Mouse (Mus musculus): Measurements from ENCODE around the gene Ccdc69. TPM values are rescaled to one million over a fixed set of nuclear protein-coding genes. Genes with fewer than 3 reads are reported as not detected.

Gene Ccdc69
- polyA plus RNA-seq, 1 experiment from 2014 or later: 0.41 TPM

DNA sequence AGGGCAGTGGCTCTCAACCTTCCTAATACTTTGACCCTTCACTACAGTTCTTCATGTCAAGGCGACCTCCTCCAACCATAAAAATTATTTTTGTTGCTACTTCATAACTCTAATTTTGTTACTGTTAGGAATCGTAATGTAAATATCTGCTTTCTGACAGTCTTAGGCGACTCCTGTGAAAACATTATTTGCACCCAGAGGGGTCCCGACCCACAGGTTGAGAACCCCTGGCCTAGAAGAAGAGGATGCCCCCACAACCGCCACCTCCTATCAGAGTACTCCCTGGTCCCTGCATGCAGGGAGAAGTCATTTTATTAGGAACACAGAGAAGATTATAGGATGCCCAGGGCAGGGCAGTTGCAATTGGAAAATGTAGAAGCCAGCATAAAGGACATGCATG, 6.6 kb downstream of the Ccdc69 start:
- H3K4me2 ChIP-seq: no peak overlapping the region
- H3K36me3 ChIP-seq (ENCODE audit: control insufficient read depth, insufficient read depth, low read length): no peaks in the 10 kb centered on the region
- WGBS: 83% methylated on average over 5 of the region's 5 CpGs
- no peaks in the 10 kb centered on the region for H3K9me3 ChIP-seq (ENCODE audit: control insufficient read depth, low read length)
- H3K27me3 ChIP-seq (ENCODE audit: control insufficient read depth, insufficient read depth, low read length): no peaks in the 10 kb centered on the region
- no peak overlapping the region for H3K4me3 ChIP-seq (ENCODE audit: low read depth, low read length)
- no peak overlapping the region for H3K9ac ChIP-seq (ENCODE audit: low read length)
- no peak for DNase-seq (ENCODE audit: low spot score, missing footprints)
- ATAC-seq (ENCODE audit: low FRiP score): no peak
- no peaks in the 10 kb centered on the region for H3K4me1 ChIP-seq (ENCODE audit: control insufficient read depth, insufficient read depth, low read length)
- H3K27ac ChIP-seq (ENCODE audit: low read depth, low read length): no peak overlapping the region

GRCm38 (mm10) chr11:55069023-55069422, 8.9 kb downstream of the Ccdc69 start:
- Histone ChIP-seq H3K36me3 (ENCODE audit: control insufficient read depth, insufficient read depth, low read length) (no peaks in the 10 kb centered on the region), H3K9me3 (ENCODE audit: control insufficient read depth, low read length) (no peaks in the 10 kb centered on the region), H3K27ac (ENCODE audit: low read depth, low read length) (no peak overlapping the region), H3K27me3 (ENCODE audit: control insufficient read depth, insufficient read depth, low read length) (no peaks in the 10 kb centered on the region), H3K4me1 (ENCODE audit: control insufficient read depth, insufficient read depth, low read length) (no peaks in the 10 kb centered on the region), H3K9ac (ENCODE audit: low read length) (no peak overlapping the region), H3K4me3 (ENCODE audit: low read depth, low read length) (no peak overlapping the region), H3K4me2 (no peak overlapping the region)
- WGBS: 56% methylated on average over 2 of the region's 2 CpGs
- no peak for ATAC-seq (ENCODE audit: low FRiP score)
- no peak for DNase-seq (ENCODE audit: low spot score, missing footprints)

- Histone ChIP-seq H3K4me1 (ENCODE audit: control insufficient read depth, insufficient read depth, low read length) (no peaks in the 10 kb centered on the region), H3K4me3 (ENCODE audit: low read depth, low read length) (no peak overlapping the region), H3K9ac (ENCODE audit: low read length) (no peak overlapping the region), H3K9me3 (ENCODE audit: control insufficient read depth, low read length) (no peaks in the 10 kb centered on the region), H3K36me3 (ENCODE audit: control insufficient read depth, insufficient read depth, low read length) (no peaks in the 10 kb centered on the region), H3K27me3 (ENCODE audit: control insufficient read depth, insufficient read depth, low read length) (no peaks in the 10 kb centered on the region), H3K4me2 (no peak overlapping the region), H3K27ac (ENCODE audit: low read depth, low read length) (no peak overlapping the region)
- DNase-seq (ENCODE audit: low spot score, missing footprints) (no peak), ATAC-seq (ENCODE audit: low FRiP score) (no peak)
- WGBS: 61% methylated on average over 4 of the region's 4 CpGs
Measured at GRCm38 (mm10) chr11:55066921-55067320, 11.0 kb downstream of the Ccdc69 start.

DNA sequence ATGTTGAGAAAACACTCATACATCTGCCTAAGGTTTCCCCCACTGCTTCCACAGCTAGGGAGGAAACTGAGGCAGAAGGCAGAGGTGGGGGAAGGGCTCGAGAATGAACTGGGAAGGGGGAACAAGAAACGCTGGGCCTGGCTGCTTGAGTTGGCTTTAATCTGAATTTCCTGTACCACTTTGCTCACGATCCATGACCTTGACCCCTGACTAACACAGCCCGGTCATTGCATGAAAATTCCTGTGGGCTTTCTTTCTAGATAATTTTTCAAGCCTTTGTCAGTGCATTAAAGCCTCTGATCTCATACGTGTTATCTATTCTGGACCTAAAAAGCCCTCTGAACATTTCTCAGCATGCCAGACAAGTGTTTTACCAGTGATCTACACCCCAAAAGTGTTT, 15.1 kb downstream of the Ccdc69 start:
- H3K4me2 ChIP-seq: no peak overlapping the region
- H3K9ac ChIP-seq (ENCODE audit: low read length): no peak overlapping the region
- no peak overlapping the region for H3K4me3 ChIP-seq (ENCODE audit: low read depth, low read length)
- H3K27me3 ChIP-seq (ENCODE audit: control insufficient read depth, insufficient read depth, low read length): no peaks in the 10 kb centered on the region
- H3K27ac ChIP-seq (ENCODE audit: low read depth, low read length): no peak overlapping the region
- H3K4me1 ChIP-seq (ENCODE audit: control insufficient read depth, insufficient read depth, low read length): no peaks in the 10 kb centered on the region
- WGBS: 67% methylated on average over 5 of the region's 5 CpGs
- no peaks in the 10 kb centered on the region for H3K9me3 ChIP-seq (ENCODE audit: control insufficient read depth, low read length)
- DNase-seq (ENCODE audit: low spot score, missing footprints): no peak
- no peaks in the 10 kb centered on the region for H3K36me3 ChIP-seq (ENCODE audit: control insufficient read depth, insufficient read depth, low read length)
- no peak for ATAC-seq (ENCODE audit: low FRiP score)

GRCm38 (mm10) chr11:55060802-55061201, 17.1 kb downstream of the Ccdc69 start:
- no peak for ATAC-seq (ENCODE audit: low FRiP score)
- no peaks in the 10 kb centered on the region for H3K36me3 ChIP-seq (ENCODE audit: control insufficient read depth, insufficient read depth, low read length)
- H3K4me3 ChIP-seq (ENCODE audit: low read depth, low read length): no peak overlapping the region
- DNase-seq (ENCODE audit: low spot score, missing footprints): no peak
- no peaks in the 10 kb centered on the region for H3K9me3 ChIP-seq (ENCODE audit: control insufficient read depth, low read length)
- H3K4me1 ChIP-seq (ENCODE audit: control insufficient read depth, insufficient read depth, low read length): no peaks in the 10 kb centered on the region
- no peak overlapping the region for H3K9ac ChIP-seq (ENCODE audit: low read length)
- H3K27ac ChIP-seq (ENCODE audit: low read depth, low read length): no peak overlapping the region
- H3K4me2 ChIP-seq: no peak overlapping the region
- WGBS: 88% methylated on average over 5 of the region's 5 CpGs
- H3K27me3 ChIP-seq (ENCODE audit: control insufficient read depth, insufficient read depth, low read length): no peaks in the 10 kb centered on the region

DNA sequence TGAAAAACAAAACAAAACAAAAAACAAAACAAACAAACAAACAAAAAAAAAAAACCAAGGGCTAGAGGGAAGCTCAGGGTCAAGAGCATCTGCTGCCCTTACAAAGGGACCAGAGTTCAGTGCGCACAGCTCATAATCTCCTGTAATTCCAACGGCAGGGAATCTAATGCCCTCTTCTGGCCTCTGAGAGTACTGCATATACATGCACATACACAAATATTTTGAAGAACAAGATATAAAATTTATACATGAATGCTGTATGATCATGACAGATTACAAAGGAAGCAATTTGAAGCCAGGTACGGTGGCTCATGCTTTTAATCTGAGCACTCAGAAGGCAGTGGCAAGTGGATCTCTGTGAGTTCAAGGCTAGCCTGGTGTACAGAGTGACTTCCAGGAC, 20.4 kb downstream of the Ccdc69 start:
- WGBS: 84% methylated on average over 3 of the region's 3 CpGs

DNA sequence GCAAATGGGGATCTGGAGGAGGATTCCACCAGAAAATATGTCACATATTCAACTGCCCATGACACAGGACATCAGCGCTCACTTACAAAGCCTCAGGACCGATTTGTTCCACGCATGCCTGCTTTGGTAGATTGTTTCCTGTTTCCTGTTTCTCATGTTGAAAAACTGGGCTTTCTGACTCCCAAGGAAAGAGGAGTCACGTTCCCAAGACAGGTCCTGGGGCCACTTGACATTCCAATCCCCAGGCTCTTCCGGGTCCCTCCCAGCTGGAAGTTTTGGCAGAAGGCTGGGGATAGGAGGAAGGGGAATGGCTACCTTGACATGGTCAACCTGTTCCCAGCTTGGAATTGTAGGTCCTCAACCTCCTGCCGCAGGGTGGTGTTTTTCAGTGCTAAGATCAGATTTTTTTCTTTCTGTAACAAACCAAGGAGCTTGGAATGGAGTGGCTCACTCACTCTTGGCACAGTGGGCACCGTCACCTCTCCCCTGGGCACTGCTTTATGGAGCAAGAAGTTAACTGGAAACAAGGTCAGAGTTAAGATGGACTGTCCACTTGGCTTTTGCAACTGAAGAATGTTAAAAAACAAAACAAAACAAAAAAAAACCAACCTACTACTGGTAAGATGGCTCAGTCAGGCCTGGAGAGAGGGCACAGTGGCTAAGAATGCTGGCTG, 27.0 kb downstream of the Ccdc69 start:
- H3K27ac ChIP-seq (ENCODE audit: low read depth, low read length): no peak overlapping the region
- H3K9me3 ChIP-seq (ENCODE audit: control insufficient read depth, low read length): no peaks in the 10 kb centered on the region
- ATAC-seq (ENCODE audit: low FRiP score) (no peak), DNase-seq (ENCODE audit: low spot score, missing footprints) (no peak)
- no peaks in the 10 kb centered on the region for H3K36me3 ChIP-seq (ENCODE audit: control insufficient read depth, insufficient read depth, low read length)
- H3K27me3 ChIP-seq (ENCODE audit: control insufficient read depth, insufficient read depth, low read length): no peaks in the 10 kb centered on the region
- no peak overlapping the region for H3K4me2 ChIP-seq
- H3K4me3 ChIP-seq (ENCODE audit: low read depth, low read length): no peak overlapping the region
- 84% methylated on average over 7 of the region's 7 CpGs for WGBS
- no peaks in the 10 kb centered on the region for H3K4me1 ChIP-seq (ENCODE audit: control insufficient read depth, insufficient read depth, low read length)
- no peak overlapping the region for H3K9ac ChIP-seq (ENCODE audit: low read length)

More for the DNA sequence above, 20.4 kb downstream of the Ccdc69 start:
- Histone ChIP-seq H3K4me2 (no peak overlapping the region), H3K9me3 (ENCODE audit: control insufficient read depth, low read length) (no peaks in the 10 kb centered on the region), H3K36me3 (ENCODE audit: control insufficient read depth, insufficient read depth, low read length) (no peaks in the 10 kb centered on the region), H3K27me3 (ENCODE audit: control insufficient read depth, insufficient read depth, low read length) (no peaks in the 10 kb centered on the region), H3K4me1 (ENCODE audit: control insufficient read depth, insufficient read depth, low read length) (no peaks in the 10 kb centered on the region), H3K9ac (ENCODE audit: low read length) (no peak overlapping the region), H3K4me3 (ENCODE audit: low read depth, low read length) (no peak overlapping the region), H3K27ac (ENCODE audit: low read depth, low read length) (no peak overlapping the region)
- no peak for ATAC-seq (ENCODE audit: low FRiP score)
- no peak for DNase-seq (ENCODE audit: low spot score, missing footprints)

- no peaks in the 10 kb centered on the region for H3K27me3 ChIP-seq (ENCODE audit: control insufficient read depth, insufficient read depth, low read length)
- no peak overlapping the region for H3K4me2 ChIP-seq
- H3K27ac ChIP-seq (ENCODE audit: low read depth, low read length): no peak overlapping the region
- H3K4me3 ChIP-seq (ENCODE audit: low read depth, low read length): no peak overlapping the region
- no peak for ATAC-seq (ENCODE audit: low FRiP score)
- no peaks in the 10 kb centered on the region for H3K36me3 ChIP-seq (ENCODE audit: control insufficient read depth, insufficient read depth, low read length)
- no peak for DNase-seq (ENCODE audit: low spot score, missing footprints)
- no peaks in the 10 kb centered on the region for H3K9me3 ChIP-seq (ENCODE audit: control insufficient read depth, low read length)
- H3K4me1 ChIP-seq (ENCODE audit: control insufficient read depth, insufficient read depth, low read length): no peaks in the 10 kb centered on the region
- 58% methylated on average over 5 of the region's 5 CpGs for WGBS
- no peak overlapping the region for H3K9ac ChIP-seq (ENCODE audit: low read length)
Measured at GRCm38 (mm10) chr11:55046600-55046999, 31.3 kb downstream of the Ccdc69 start.

DNA sequence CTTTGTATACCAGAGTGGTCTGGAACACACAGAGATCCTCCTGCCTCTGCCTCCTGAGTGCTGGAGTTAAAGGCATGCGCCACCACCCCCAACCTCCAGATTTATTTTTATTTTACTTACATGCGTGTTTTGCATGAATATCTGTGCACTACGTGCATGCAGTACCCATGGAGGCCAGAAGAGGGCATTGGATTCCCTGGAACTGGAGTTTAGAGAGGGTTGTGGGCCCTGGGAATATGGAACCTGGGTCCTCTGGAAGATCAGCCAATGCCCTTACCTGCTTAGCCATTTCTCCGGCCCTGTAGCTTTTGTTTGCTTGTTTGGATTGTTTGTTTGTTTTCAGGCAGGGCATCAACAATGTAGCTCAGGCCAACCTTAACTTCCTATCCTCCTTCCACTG, 36.6 kb downstream of the Ccdc69 start:
- WGBS: 72% methylated on average over 4 of the region's 4 CpGs
- Histone ChIP-seq H3K9ac (ENCODE audit: low read length) (no peak overlapping the region), H3K4me3 (ENCODE audit: low read depth, low read length) (no peak overlapping the region), H3K9me3 (ENCODE audit: control insufficient read depth, low read length) (no peaks in the 10 kb centered on the region), H3K4me1 (ENCODE audit: control insufficient read depth, insufficient read depth, low read length) (no peaks in the 10 kb centered on the region), H3K36me3 (ENCODE audit: control insufficient read depth, insufficient read depth, low read length) (no peaks in the 10 kb centered on the region), H3K4me2 (no peak overlapping the region), H3K27me3 (ENCODE audit: control insufficient read depth, insufficient read depth, low read length) (no peaks in the 10 kb centered on the region), H3K27ac (ENCODE audit: low read depth, low read length) (no peak overlapping the region)
- ATAC-seq (ENCODE audit: low FRiP score) (no peak), DNase-seq (ENCODE audit: low spot score, missing footprints) (no peak)

All from midbrain, embryonic 11.5 days (tissue).